Mouse (Mus musculus) embryonic facial prominence, embryonic 11.5 days (tissue): Measurements from ENCODE around the gene Plxnd1. TPM values are rescaled to one million over a fixed set of nuclear protein-coding genes. Genes with fewer than 3 reads are reported as not detected.

Experiments
- ATAC-seq: fragments of 200-750 bp; cut with Nextera tagmentation; replicated peaks from 2 replicates; pipeline ENCODE4 v1.8.0; 2017; ENCODE audit warnings: low read depth; ENCODE audit not compliant: insufficient number of reproducible peaks, low FRiP score, low TSS enrichment
- DNase-seq: peaks from one replicate; pipeline ENCODE4 v3.0.0-alpha.2; 2015; ENCODE audit warnings: low spot score
- H3K27ac ChIP-seq: fragments of 300-500 bp; sonication (generic); replicated peaks from 2 replicates; pipeline ENCODE4 v1.5.1; 2014; ENCODE audit warnings: mild to moderate bottlenecking, low read depth, low read length, control low read depth
- H3K27me3 ChIP-seq: fragments of 300-500 bp; sonication (generic); 2 replicates; pipeline ENCODE4 v1.6.1; 2014; ENCODE audit warnings: mild to moderate bottlenecking, low read length, moderate library complexity, mixed read lengths; ENCODE audit not compliant: control insufficient read depth, insufficient read depth
- H3K36me3 ChIP-seq: fragments of 300-500 bp; sonication (generic); replicated peaks from 2 replicates; pipeline ENCODE4 v1.6.1; 2014; ENCODE audit warnings: low read depth, mild to moderate bottlenecking, low read length, moderate library complexity, mixed read lengths; ENCODE audit not compliant: control insufficient read depth, insufficient read depth
- H3K4me1 ChIP-seq: fragments of 300-500 bp; sonication (generic); 2 replicates; pipeline ENCODE4 v1.6.1; 2014; ENCODE audit warnings: low read length, mixed read lengths; ENCODE audit not compliant: control insufficient read depth, insufficient read depth
- H3K4me2 ChIP-seq: fragments of 300-500 bp; sonication (generic); 2 replicates; pipeline ENCODE4 v1.6.1; 2014; ENCODE audit warnings: low read depth, mild to moderate bottlenecking, control low read depth, low read length, moderate library complexity
- H3K4me3 ChIP-seq: fragments of 300-500 bp; sonication (generic); 2 replicates; pipeline ENCODE4 v1.5.1; 2014; ENCODE audit warnings: low read depth, low read length, control low read depth
- H3K9ac ChIP-seq: fragments of 300-500 bp; sonication (generic); replicated peaks from 2 replicates; pipeline ENCODE4 v1.6.1; 2014; ENCODE audit warnings: mild to moderate bottlenecking, control low read depth, low read length
- H3K9me3 ChIP-seq: fragments of 300-500 bp; sonication (generic); replicated peaks from 2 replicates; pipeline ENCODE4 v1.6.1; 2016; ENCODE audit warnings: mild to moderate bottlenecking, low read length, inconsistent platforms, mixed read lengths; ENCODE audit not compliant: control insufficient read depth
- WGBS: fragments of 180-500 bp; shearing (Covaris S2); extraction: QIAGEN DNeasy Blood & Tissue Kit; methylation state at CpG from one replicate; pipeline ENCODE4 v1.1.7; 2014; 5-methylcytosine and 5-hydroxymethylcytosine counted together
- polyA plus RNA-seq: library from polyadenylated mRNA; unstranded; fragments of >200 nt; fragmentation: Nextera tagmentation; extraction: Ambion mirVana; gene quantifications from 2 replicates; pipeline ENCODE4 v1.2.1, GENCODE M21; 2014

The Plxnd1 gene
- polyA plus RNA-seq, 1 experiment from 2014 or later: 19.1 TPM

DNA sequence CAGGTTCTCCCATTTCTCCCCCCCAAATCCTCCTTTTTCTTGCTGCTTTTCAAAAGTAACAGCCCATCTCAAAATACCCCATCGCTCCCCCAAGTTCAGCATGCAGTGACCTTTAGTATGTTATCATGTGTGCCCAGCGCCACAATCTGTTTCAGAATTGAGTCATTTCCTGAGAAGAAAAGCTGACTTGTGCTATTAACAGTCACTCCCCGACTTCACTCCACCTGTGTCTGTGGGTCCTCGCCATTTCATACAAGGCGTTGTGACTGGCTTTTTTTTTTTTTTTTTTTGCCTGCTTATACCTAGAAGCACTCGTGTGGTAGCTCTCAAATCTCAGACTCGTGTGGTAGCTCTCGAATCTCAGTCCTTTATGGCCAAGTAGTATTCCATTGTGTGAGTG is 49.2 kb downstream of the Plxnd1 start:
- 81% methylated on average over 8 of the region's 8 CpGs for WGBS
- H3K4me3 ChIP-seq: no peak overlapping the region
- DNase-seq: no peak
- H3K27me3 ChIP-seq: no peaks in the 10 kb centered on the region
- H3K9me3 ChIP-seq: no peaks in the 10 kb centered on the region
- H3K9ac ChIP-seq: no peak overlapping the region
- H3K27ac ChIP-seq: no peak overlapping the region
- no peak for ATAC-seq
- H3K4me1 ChIP-seq: no peaks in the 10 kb centered on the region
- no peaks in the 10 kb centered on the region for H3K36me3 ChIP-seq
- no peak overlapping the region for H3K4me2 ChIP-seq

DNA sequence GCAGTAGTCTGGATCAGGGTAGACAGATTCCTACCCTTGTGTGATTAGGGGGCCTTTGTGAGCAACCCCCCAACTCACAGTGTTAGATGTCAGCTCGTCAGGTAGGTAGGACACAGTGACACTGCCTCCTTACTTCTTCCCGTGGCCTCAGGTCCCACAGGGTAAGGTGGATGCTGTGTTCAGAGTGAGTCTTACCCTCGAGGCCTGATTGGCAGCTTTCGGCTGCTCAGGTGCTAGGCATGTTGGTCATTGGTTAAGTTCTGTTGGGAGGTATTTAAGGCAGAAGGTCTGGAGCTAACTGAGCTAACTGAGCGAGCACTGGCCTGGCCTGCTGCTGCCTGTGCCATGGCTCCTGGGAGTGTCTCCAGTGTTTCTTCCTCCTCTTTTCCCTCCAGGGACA is 50.2 kb downstream of the Plxnd1 start, which contains the start of gene H1foo:
H1foo (plus strand) TSS at position 301 of the 400 bp plus-strand sequence.
- no peaks in the 10 kb centered on the region for H3K4me1 ChIP-seq
- no peak for ATAC-seq
- 74% methylated on average over 5 of the region's 5 CpGs for WGBS

DNA sequence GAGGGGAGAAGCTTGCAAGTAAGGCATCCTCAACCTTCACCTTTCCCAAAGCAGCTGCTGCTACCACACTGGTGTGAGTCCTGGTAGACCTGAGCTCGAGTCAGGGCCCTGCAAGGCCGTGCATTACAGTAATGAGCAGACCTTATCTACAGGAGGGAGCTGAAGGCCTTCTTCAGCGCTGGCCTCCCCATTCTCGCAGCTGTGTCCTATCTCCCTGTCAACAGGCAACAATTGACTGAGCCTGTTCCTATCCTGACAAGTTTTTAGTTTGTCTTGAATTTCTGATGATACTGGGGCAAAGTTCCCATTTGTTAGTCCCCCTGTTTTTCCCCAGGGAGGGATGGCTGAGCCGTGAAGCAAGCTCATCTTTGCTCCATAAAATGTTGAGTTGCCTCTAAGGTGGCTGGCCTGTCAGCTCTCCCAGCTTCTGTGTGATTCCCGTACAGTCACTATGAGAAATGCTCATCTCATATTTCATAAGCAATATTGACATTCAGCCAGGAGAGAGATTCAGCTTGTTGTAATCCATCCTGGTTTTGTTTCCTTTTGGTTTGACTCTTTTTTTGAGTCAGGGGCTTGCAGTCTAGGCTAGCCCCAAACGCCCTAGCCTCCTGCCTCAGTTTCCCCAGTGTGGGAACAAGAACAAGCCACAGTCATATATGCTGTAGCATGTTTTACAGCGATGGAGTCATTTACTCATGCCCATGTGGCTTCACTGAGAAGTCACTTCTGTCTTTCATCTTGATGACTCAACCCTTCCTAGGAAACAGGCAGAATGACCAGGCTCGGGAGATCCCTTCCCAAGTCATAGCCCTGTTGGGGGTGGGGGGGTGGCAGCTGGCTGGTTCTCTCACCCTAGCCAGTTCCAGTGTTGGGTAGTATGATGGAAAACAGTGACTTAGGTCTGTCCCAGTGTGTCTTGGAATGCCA is 51.0 kb downstream of the Plxnd1 start:
- no peak overlapping the region for H3K9ac ChIP-seq
- no peaks in the 10 kb centered on the region for H3K36me3 ChIP-seq
- H3K4me2 ChIP-seq: no peak overlapping the region
- 84% methylated on average over 9 of the region's 9 CpGs for WGBS
- H3K27ac ChIP-seq: no peak overlapping the region
- H3K27me3 ChIP-seq: no peaks in the 10 kb centered on the region
- H3K9me3 ChIP-seq: no peaks in the 10 kb centered on the region
- H3K4me3 ChIP-seq: no peak overlapping the region
- no peaks in the 10 kb centered on the region for H3K4me1 ChIP-seq
- DNase-seq (no peak), ATAC-seq (no peak)

More for the DNA sequence above, 50.2 kb downstream of the Plxnd1 start, which contains the start of gene H1foo:
- H3K27me3 ChIP-seq: no peaks in the 10 kb centered on the region
- no peaks in the 10 kb centered on the region for H3K36me3 ChIP-seq
- H3K4me3 ChIP-seq: no peak within 1 kb of the TSS
- H3K4me2 ChIP-seq: no peak within 1 kb of the TSS
- H3K27ac ChIP-seq: no peak within 1 kb of the TSS
- no peak within 1 kb of the TSS for H3K9ac ChIP-seq
- DNase-seq: no peak
- H3K9me3 ChIP-seq: no peaks in the 10 kb centered on the region

DNA sequence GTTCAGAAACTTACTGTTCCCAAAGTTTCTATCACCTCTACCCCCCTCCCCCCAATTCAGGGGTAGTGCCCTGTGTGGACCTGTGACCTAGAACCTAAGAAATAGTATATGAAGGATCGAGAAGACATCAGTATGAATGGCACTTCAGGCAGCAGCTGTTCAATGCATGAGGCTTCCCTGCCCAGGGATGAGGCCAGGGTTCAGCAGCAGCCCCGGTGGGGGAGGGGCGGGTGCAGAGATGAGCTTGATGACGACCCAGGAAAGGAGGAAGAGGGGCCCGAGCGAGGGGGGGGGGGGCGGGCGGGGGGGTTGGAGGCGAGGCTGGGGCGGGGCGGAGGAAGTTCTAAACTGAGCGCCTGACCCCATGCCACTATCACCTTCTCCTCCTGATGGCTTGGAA is 53.7 kb downstream of the Plxnd1 start:
- H3K9me3 ChIP-seq: no peaks in the 10 kb centered on the region
- WGBS: 12% methylated on average over 6 of the region's 12 CpGs

GRCm38 (mm10) chr6:115940603-115941002 is 54.2 kb downstream of the Plxnd1 start:
- Histone ChIP-seq H3K27me3 (no peaks in the 10 kb centered on the region), H3K9me3 (no peaks in the 10 kb centered on the region), H3K4me2 (no peak overlapping the region), H3K36me3 (no peaks in the 10 kb centered on the region), H3K4me3 (no peak overlapping the region), H3K9ac (no peak overlapping the region), H3K4me1 (no peaks in the 10 kb centered on the region), H3K27ac (no peak overlapping the region)
- 82% methylated on average over 1 of the region's 1 CpGs for WGBS
- no peak for ATAC-seq
- no peak for DNase-seq

More for the DNA sequence above, 53.7 kb downstream of the Plxnd1 start:
- H3K9ac ChIP-seq: no peak overlapping the region
- peak; percentile 26 for DNase-seq
- no peaks in the 10 kb centered on the region for H3K4me1 ChIP-seq
- ATAC-seq: no peak
- no peak overlapping the region for H3K27ac ChIP-seq
- no peak overlapping the region for H3K4me3 ChIP-seq
- no peak overlapping the region for H3K4me2 ChIP-seq
- no peaks in the 10 kb centered on the region for H3K27me3 ChIP-seq
- no peaks in the 10 kb centered on the region for H3K36me3 ChIP-seq

GRCm38 (mm10) chr6:115938798-115939197 is 56.0 kb downstream of the Plxnd1 start:
- no peak overlapping the region for H3K9ac ChIP-seq
- H3K27ac ChIP-seq: no peak overlapping the region
- H3K4me1 ChIP-seq: no peaks in the 10 kb centered on the region
- no peak overlapping the region for H3K4me2 ChIP-seq
- no peaks in the 10 kb centered on the region for H3K9me3 ChIP-seq
- H3K36me3 ChIP-seq: no peaks in the 10 kb centered on the region
- H3K4me3 ChIP-seq: no peak overlapping the region
- ATAC-seq (no peak), DNase-seq (no peak)
- H3K27me3 ChIP-seq: no peaks in the 10 kb centered on the region
- 56% methylated on average over 1 of the region's 1 CpGs for WGBS

- Histone ChIP-seq H3K4me1 (no peaks in the 10 kb centered on the region), H3K9me3 (no peaks in the 10 kb centered on the region), H3K9ac (no peak overlapping the region), H3K27ac (no peak overlapping the region), H3K4me2 (no peak overlapping the region), H3K27me3 (no peaks in the 10 kb centered on the region), H3K36me3 (no peaks in the 10 kb centered on the region), H3K4me3 (no peak overlapping the region)
- DNase-seq: no peak
- ATAC-seq: no peak
- WGBS: 86% methylated on average over 2 of the region's 2 CpGs
These were observed 56.8 kb downstream of the Plxnd1 start for GRCm38 (mm10) chr6:115938011-115938410.

DNA sequence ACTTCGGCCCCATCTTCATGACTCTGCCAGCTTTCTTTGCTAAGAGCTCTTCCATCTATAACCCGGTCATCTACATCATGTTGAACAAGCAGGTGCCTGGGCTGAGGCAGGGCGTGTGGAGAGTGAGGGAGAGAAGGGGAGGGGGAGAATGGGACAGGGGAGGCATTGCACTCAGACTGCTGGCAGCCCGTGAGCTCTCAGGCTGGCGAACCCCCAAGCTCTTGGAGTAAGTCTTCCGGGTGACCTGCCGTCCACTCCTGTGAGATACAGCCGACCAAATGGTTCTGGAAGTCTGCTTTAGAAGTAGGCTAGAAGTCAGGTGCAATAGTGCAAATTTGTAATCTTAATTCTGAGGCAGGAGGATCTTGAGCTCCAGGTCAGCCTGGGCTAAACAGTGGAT is 59.3 kb downstream of the Plxnd1 start:
- DNase-seq (no peak), ATAC-seq (no peak)
- no peaks in the 10 kb centered on the region for H3K4me1 ChIP-seq
- H3K9me3 ChIP-seq: no peaks in the 10 kb centered on the region
- H3K27ac ChIP-seq: no peak overlapping the region
- H3K9ac ChIP-seq: no peak overlapping the region
- H3K4me3 ChIP-seq: no peak overlapping the region
- H3K36me3 ChIP-seq: no peaks in the 10 kb centered on the region
- H3K27me3 ChIP-seq: no peaks in the 10 kb centered on the region
- WGBS: 90% methylated on average over 8 of the region's 8 CpGs
- H3K4me2 ChIP-seq: no peak overlapping the region
